ENCODE assay signal across 8 mouse cellular contexts in the genomic region with DNA sequence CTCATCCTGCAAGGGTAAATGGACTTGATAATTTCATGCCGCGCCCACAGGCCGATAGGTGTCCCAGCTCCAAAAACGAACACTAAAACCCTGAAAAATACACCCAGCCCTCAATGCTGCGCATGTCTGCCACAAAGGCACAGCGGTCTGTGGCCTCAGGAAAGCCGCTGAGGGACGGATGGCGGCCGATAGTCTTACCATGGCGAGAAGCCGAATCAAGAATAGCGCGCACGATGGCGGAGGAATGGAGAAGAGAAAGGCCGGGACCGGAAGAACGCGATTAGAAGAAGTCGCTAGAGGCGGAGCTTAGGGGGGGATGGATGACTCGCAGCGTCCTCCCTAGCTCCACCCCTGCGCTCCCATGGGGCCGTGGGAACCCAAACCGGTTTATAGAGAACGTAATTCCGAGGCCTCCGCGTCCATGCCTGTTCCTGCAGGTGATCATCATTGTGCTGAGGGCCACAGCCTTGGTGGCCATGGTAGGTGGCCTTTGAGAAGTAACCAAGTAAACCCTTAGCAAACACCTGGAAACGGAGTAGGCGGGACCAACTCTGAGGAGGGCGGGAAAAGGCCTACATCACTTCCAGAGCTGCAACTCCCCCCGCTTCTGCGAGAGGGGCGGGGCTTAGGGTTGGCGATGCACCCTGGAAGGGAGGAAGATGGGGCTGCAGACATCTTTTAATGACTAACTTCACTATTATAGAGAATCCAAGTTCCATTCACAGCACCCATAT. TPM values are rescaled to one million over a fixed set of nuclear protein-coding genes. Genes with fewer than 3 reads are reported as not detected.
DNase-seq lines count a peak whose midpoint lies in the region; ATAC-seq and TF ChIP-seq lines count a peak whose summit lies in the region.

A gene (minus strand): TSS at position 476 of the 734 bp plus-strand sequence.

- peaks cover 3% of the 10 kb centered on the region; the same call in 1 of the 2 replicates for H3K9me3 ChIP-seq in erythroblast, embryonic 14.5 days (ENCODE audit: control insufficient read depth, low read length)
- no peaks in the 10 kb centered on the region for H3K9me3 ChIP-seq in heart, embryonic 11.5 days (replicated peaks; ENCODE audit: control insufficient read depth, low read length)
- no peaks in the 10 kb centered on the region for H3K9me3 ChIP-seq in kidney, postnatal 0 days (replicated peaks; ENCODE audit: low read length)
- no peaks in the 10 kb centered on the region for H3K9me3 ChIP-seq in liver, embryonic 11.5 days (ENCODE audit: control insufficient read depth, low read length)
- H3K9me3 ChIP-seq in stomach, embryonic 14.5 days (ENCODE audit: control insufficient read depth, low read depth, low read length), result no peaks in the 10 kb centered on the region

- ATAC-seq in heart, embryonic 11.5 days (replicated peaks; ENCODE audit: insufficient number of reproducible peaks, low FRiP score, low TSS enrichment), result peak; percentile 90
- ATAC-seq in kidney, postnatal 0 days (replicated peaks; ENCODE audit: low FRiP score, low read depth), result peak; percentile 94
- ATAC-seq in liver, embryonic 11.5 days (replicated peaks; ENCODE audit: low FRiP score), result peak; percentile 92
- ATAC-seq in stomach, embryonic 14.5 days (ENCODE audit: insufficient number of reproducible peaks, insufficient read depth, low FRiP score, low read depth), result peak; percentile 91

- H3K4me3 ChIP-seq in C2C12 (ENCODE audit: insufficient read depth, poor library complexity, severe bottlenecking), result peak within 1 kb of the TSS; percentile 63
- peak within 1 kb of the TSS; percentile 81 for H3K4me3 ChIP-seq in erythroblast, embryonic 14.5 days (replicated peaks)
- H3K4me3 ChIP-seq in heart, embryonic 11.5 days (ENCODE audit: low read depth, low read length), result peak within 1 kb of the TSS; percentile 62
- H3K4me3 ChIP-seq in kidney, postnatal 0 days (replicated peaks; ENCODE audit: low read depth, low read length), result peak within 1 kb of the TSS; percentile 53
- peak within 1 kb of the TSS; percentile 60 for H3K4me3 ChIP-seq in liver, embryonic 11.5 days (ENCODE audit: low read depth, low read length)
- H3K4me3 ChIP-seq in stomach, embryonic 14.5 days (ENCODE audit: low read depth, low read length), result peak within 1 kb of the TSS; percentile 56

- TF ChIP-seq POLR2A in brain, embryonic 14.5 days (IDR thresholded peaks at IDR 0.05; ENCODE audit: borderline replicate concordance, extremely low read depth, insufficient read depth, insufficient read length, poor library complexity, severe bottlenecking), result peak; percentile 30; the same call in 1 of the 2 replicates

- no peaks in the 10 kb centered on the region for H3K27me3 ChIP-seq in C2C12 (ENCODE audit: control insufficient read depth, insufficient read depth, insufficient read length)
- no peaks in the 10 kb centered on the region for H3K27me3 ChIP-seq in erythroblast, embryonic 14.5 days (ENCODE audit: control insufficient read depth)
- H3K27me3 ChIP-seq in heart, embryonic 11.5 days (ENCODE audit: control insufficient read depth, insufficient read depth, low read length), result no peaks in the 10 kb centered on the region
- no peaks in the 10 kb centered on the region for H3K27me3 ChIP-seq in kidney, postnatal 0 days (ENCODE audit: insufficient read depth, low read length)
- H3K27me3 ChIP-seq in liver, embryonic 11.5 days (replicated peaks; ENCODE audit: control insufficient read depth, insufficient read depth, low read length), result no peaks in the 10 kb centered on the region
- H3K27me3 ChIP-seq in stomach, embryonic 14.5 days (ENCODE audit: control insufficient read depth, insufficient read depth, low read length), result no peaks in the 10 kb centered on the region

- peak within 1 kb of the TSS; percentile 73 for H3K4me2 ChIP-seq in heart, embryonic 11.5 days
- peak within 1 kb of the TSS; percentile 62 for H3K4me2 ChIP-seq in kidney, postnatal 0 days (ENCODE audit: low read length)
- peak within 1 kb of the TSS; percentile 73 for H3K4me2 ChIP-seq in liver, embryonic 11.5 days
- peak within 1 kb of the TSS; percentile 60 for H3K4me2 ChIP-seq in stomach, embryonic 14.5 days (replicated peaks; ENCODE audit: low read depth, low read length)

- peak within 1 kb of the TSS; percentile 84 for H3K27ac ChIP-seq in heart, embryonic 11.5 days (ENCODE audit: low read depth, low read length)
- H3K27ac ChIP-seq in kidney, postnatal 0 days, result peak within 1 kb of the TSS; percentile 90
- peak within 1 kb of the TSS; percentile 87 for H3K27ac ChIP-seq in liver, embryonic 11.5 days (ENCODE audit: low read depth, low read length)
- peak within 1 kb of the TSS; percentile 85 for H3K27ac ChIP-seq in stomach, embryonic 14.5 days (ENCODE audit: low read length)

- H3ac ChIP-seq in C2C12 (ENCODE audit: control insufficient read depth, insufficient read length, low read depth), result peak within 1 kb of the TSS; percentile 89

- peak; percentile 95 for DNase-seq in brain, embryonic 14.5 days (ENCODE audit: low read depth)
- peak; percentile 93 for DNase-seq in kidney, postnatal 0 days (ENCODE audit: low spot score)
- DNase-seq in liver, embryonic 11.5 days (ENCODE audit: low spot score), result peak; percentile 80
- peak; percentile 92 for DNase-seq in naive thymus-derived CD4-positive, alpha-beta T cell, adult 2 months (ENCODE audit: low read depth)

- 13% methylated on average over 38 of the region's 38 CpGs for WGBS in heart, embryonic 11.5 days (ENCODE audit: insufficient replicate concordance)
- 22% methylated on average over 38 of the region's 38 CpGs for WGBS in kidney, postnatal 0 days
- whole genome bisulfite sequencing in liver, embryonic 11.5 days, result 12% methylated on average over 38 of the region's 38 CpGs
- WGBS in stomach, embryonic 14.5 days, result 18% methylated on average over 38 of the region's 38 CpGs

- H3K9ac ChIP-seq in heart, embryonic 11.5 days (ENCODE audit: low read depth, low read length), result peak within 1 kb of the TSS; percentile 74
- H3K9ac ChIP-seq in kidney, postnatal 0 days (ENCODE audit: low read depth, low read length), result peak within 1 kb of the TSS; percentile 77
- H3K9ac ChIP-seq in liver, embryonic 11.5 days (ENCODE audit: low read depth, low read length), result peak within 1 kb of the TSS; percentile 75
- peak within 1 kb of the TSS; percentile 77 for H3K9ac ChIP-seq in stomach, embryonic 14.5 days (replicated peaks; ENCODE audit: low read depth, low read length)

- peaks cover 21% of the 10 kb centered on the region for H3K4me1 ChIP-seq in erythroblast, embryonic 14.5 days (ENCODE audit: control insufficient read depth)
- no peaks in the 10 kb centered on the region; the same call in 1 of the 2 replicates for H3K4me1 ChIP-seq in heart, embryonic 11.5 days (ENCODE audit: control insufficient read depth, insufficient read depth, low read length)
- H3K4me1 ChIP-seq in kidney, postnatal 0 days (replicated peaks; ENCODE audit: insufficient read depth, low read length), result no peaks in the 10 kb centered on the region
- 0 out of 2 replicates have a peak, but pooled peaks cover 2% of the 10 kb centered on the region for H3K4me1 ChIP-seq in liver, embryonic 11.5 days (replicated peaks; ENCODE audit: control insufficient read depth, insufficient read depth, low read length)
- no peaks in the 10 kb centered on the region for H3K4me1 ChIP-seq in stomach, embryonic 14.5 days (ENCODE audit: control insufficient read depth, insufficient read depth, low read length)

- TF ChIP-seq CTCF in C2C12 (IDR thresholded peaks at IDR 0.05; ENCODE audit: control insufficient read depth, insufficient read depth, insufficient read length), result no peak
- no peak for TF ChIP-seq CTCF in brain, embryonic 14.5 days (IDR thresholded peaks at IDR 0.05; ENCODE audit: borderline replicate concordance, extremely low read depth, insufficient read depth, insufficient read length)
- TF ChIP-seq CTCF in kidney, postnatal 0 days (IDR thresholded peaks at IDR 0.05; ENCODE audit: low read depth), result no peak; the same call in 1 of the 2 replicates

- H3K79me2 ChIP-seq in C2C12 (ENCODE audit: control insufficient read depth, insufficient read depth), result peaks cover 35% of the 10 kb centered on the region

- H3K36me3 ChIP-seq in C2C12 (ENCODE audit: control insufficient read depth, insufficient read depth), result peaks cover 40% of the 10 kb centered on the region
- H3K36me3 ChIP-seq in erythroblast, embryonic 14.5 days (ENCODE audit: control insufficient read depth), result peaks cover 38% of the 10 kb centered on the region
- H3K36me3 ChIP-seq in heart, embryonic 11.5 days (ENCODE audit: control insufficient read depth, insufficient read depth, low read length), result no peaks in the 10 kb centered on the region
- H3K36me3 ChIP-seq in kidney, postnatal 0 days (ENCODE audit: insufficient read depth, low read length), result no peaks in the 10 kb centered on the region
- H3K36me3 ChIP-seq in liver, embryonic 11.5 days (ENCODE audit: control insufficient read depth, insufficient read depth, low read length), result peaks cover 7% of the 10 kb centered on the region
- H3K36me3 ChIP-seq in stomach, embryonic 14.5 days (ENCODE audit: control insufficient read depth, insufficient read depth, low read length), result no peaks in the 10 kb centered on the region; the same call in 1 of the 2 replicates

- peaks cover 22% of the 10 kb centered on the region for H3K79me3 ChIP-seq in C2C12 (ENCODE audit: low read depth)

TF ChIP-seq in C2C12, 6 proteins besides CTCF, POLR2A, EP300 and RAD21:
- TF ChIP-seq MYOG (IDR thresholded peaks at IDR 0.05; ENCODE audit: control insufficient read depth, extremely low read depth, insufficient read length) (no peak), FOSL1 (IDR thresholded peaks at IDR 0.05; ENCODE audit: insufficient read depth, low read length, poor library complexity, severe bottlenecking) (no peak), MAX (IDR thresholded peaks at IDR 0.05) (peak; percentile 14), MYOD1 (IDR thresholded peaks at IDR 0.05; ENCODE audit: control insufficient read depth, insufficient read length, low read depth) (no peak)

RNA-seq across cellular contexts. Expression of the gene that starts here (rescaled TPM):
- 2,645 TPM for polyA plus RNA-seq in C2C12 (2012; fragmentation: generic; extraction: Trizol)
- 425 and 492 TPM in 2 replicates for polyA plus RNA-seq in brain, embryonic 14.5 days (2012; rRNA removed)
- 41.4 and 44.5 TPM in 2 replicates for polyA plus RNA-seq in erythroblast, embryonic 14.5 days (2012)
- polyA plus RNA-seq in heart, embryonic 11.5 days (2014; fragmentation: Nextera tagmentation; extraction: Ambion mirVana), result 410 and 450 TPM in 2 replicates
- polyA plus RNA-seq in kidney, postnatal 0 days (2015; fragmentation: Nextera tagmentation; extraction: Ambion mirVana), result 703 and 903 TPM in 2 replicates
- polyA plus RNA-seq in liver, embryonic 11.5 days (2014; fragmentation: Nextera tagmentation; extraction: Ambion mirVana), result 683 and 708 TPM in 2 replicates
- 674 and 682 TPM in 2 replicates for polyA plus RNA-seq in stomach, embryonic 14.5 days (2014; fragmentation: Nextera tagmentation; extraction: Ambion mirVana)

Comparison
In these comparisons a context has a peak if more than half of its experiments do, and no peak if none do; other contexts are left out.
1. Peak in every context shown above with its lines: DNase-seq, ATAC-seq, H3K4me3 ChIP-seq and H3K27ac ChIP-seq.